Mouse (Mus musculus) layer of hippocampus, adult 11-12 months (tissue): ENCODE results near the gene Rbm33.

Source experiments
- DNase-seq: peaks from one replicate; pipeline ENCODE4 v3.0.0; 2022; ENCODE audit warnings: low spot score

Gene Rbm33

GRCm38 (mm10) chr5:28462741-28463590, 146.0 kb downstream of the Rbm33 start:
- no peak for DNase-seq

GRCm38 (mm10) chr5:28463656-28464055, 146.7 kb downstream of the Rbm33 start:
- DNase-seq, result no peak

- no peak for DNase-seq
Observed at GRCm38 (mm10) chr5:28464361-28465098, 147.6 kb downstream of the Rbm33 start.

- DNase-seq, result peak; percentile 24
Observed at GRCm38 (mm10) chr5:28465099-28465406, 148.1 kb downstream of the Rbm33 start.

GRCm38 (mm10) chr5:28465526-28465925, 148.6 kb downstream of the Rbm33 start:
- DNase-seq, result no peak

GRCm38 (mm10) chr5:28466351-28466750, 149.4 kb downstream of the Rbm33 start:
- DNase-seq, result no peak

GRCm38 (mm10) chr5:28466760-28467306, 149.9 kb downstream of the Rbm33 start, which contains the start of gene Shh:
Gene Shh (minus strand): TSS chr5:28467256.
- DNase-seq, result no peak
